Mouse (Mus musculus) MEL (cell line): ENCODE data around the gene Dnah17. TPM values are rescaled to one million over a fixed set of nuclear protein-coding genes. Genes with fewer than 3 reads are reported as not detected.

Source experiments
- DNase-seq: peaks from one replicate; pipeline ENCODE4 v3.0.0; 2011; ENCODE audit warnings: low read depth, low spot score
- H3K27ac ChIP-seq: 2 replicates; pipeline ENCODE4 v1.5.1; 2012; ENCODE audit warnings: low read depth, mild to moderate bottlenecking, control low read depth, low read length, moderate library complexity; ENCODE audit not compliant: control insufficient read depth
- H3K27me3 ChIP-seq, 2 experiments: fragments of 150-350 bp in 1 of 2; sonication (generic) in 1 of 2; 2 replicates each; pipeline ENCODE4 v1.6.1; 2012; ENCODE audit warnings: low read length in 2 of 2, mild to moderate bottlenecking in 2 of 2, improper control_type of control experiment in 1 of 2, moderate library complexity in 1 of 2; ENCODE audit not compliant: insufficient read depth in 2 of 2, control insufficient read depth in 1 of 2
- H3K36me3 ChIP-seq, 2 experiments: 2 replicates each; pipeline ENCODE4 v1.6.1; 2012 to 2014; ENCODE audit warnings: low read length in 2 of 2, improper control_type of control experiment in 1 of 2, inconsistent platforms in 1 of 2, mild to moderate bottlenecking in 1 of 2; ENCODE audit not compliant: insufficient read depth in 2 of 2, control insufficient read depth in 1 of 2
- H3K4me1 ChIP-seq, 2 experiments: fragments of 150-350 bp in 1 of 2; sonication (generic) in 1 of 2; 2 replicates each; pipeline ENCODE4 v1.6.1; 2012; ENCODE audit warnings: low read length in 2 of 2, improper control_type of control experiment in 1 of 2, mild to moderate bottlenecking in 1 of 2; ENCODE audit not compliant: insufficient read depth in 2 of 2, control insufficient read depth in 1 of 2
- H3K4me3 ChIP-seq, 2 experiments: fragments of 150-350 bp in 1 of 2; sonication (generic) in 1 of 2; 2 replicates each; pipeline ENCODE4 v1.5.1; 2012; ENCODE audit warnings: low read depth in 2 of 2, low read length in 2 of 2, mild to moderate bottlenecking in 2 of 2, moderate library complexity in 2 of 2, control low read depth in 1 of 2, improper control_type of control experiment in 1 of 2; ENCODE audit not compliant: control insufficient read depth in 1 of 2, insufficient read depth in 1 of 2
- H3K79me2 ChIP-seq: 2 replicates; pipeline ENCODE4 v1.6.1; 2012; ENCODE audit warnings: mild to moderate bottlenecking, low read length, moderate library complexity; ENCODE audit not compliant: control insufficient read depth, poor library complexity, insufficient read depth
- H3K9ac ChIP-seq: 2 replicates; pipeline ENCODE4 v1.6.1; 2012; ENCODE audit warnings: low read depth, mild to moderate bottlenecking, control low read depth, low read length, moderate library complexity; ENCODE audit not compliant: control insufficient read depth, poor library complexity, severe bottlenecking
- H3K9me3 ChIP-seq: fragments of 150-350 bp; sonication (generic); replicated peaks from 2 replicates; pipeline ENCODE4 v1.6.1; 2012; ENCODE audit warnings: mild to moderate bottlenecking, low read length, improper control_type of control experiment, moderate library complexity; ENCODE audit not compliant: insufficient read depth
- BHLHE40 ChIP-seq: IDR thresholded peaks from 2 replicates; pipeline ENCODE4 v1.6.1; 2012; ENCODE audit warnings: low read depth, mild to moderate bottlenecking, inconsistent platforms, low read length, improper control_type of control experiment, borderline replicate concordance
- CHD1 ChIP-seq: IDR thresholded peaks from 2 replicates; pipeline ENCODE4 v1.6.1; 2012; ENCODE audit warnings: low read depth, mild to moderate bottlenecking, inconsistent platforms, low read length, improper control_type of control experiment
- CHD2 ChIP-seq: IDR thresholded peaks from 2 replicates; pipeline ENCODE4 v1.6.1; 2011; ENCODE audit warnings: low read length, improper control_type of control experiment
- CTCF ChIP-seq, 3 experiments: IDR thresholded peaks in 2 of 3; conservative IDR thresholded peaks in 1 of 3; 2 replicates each; pipeline ENCODE4 v1.5.1; 2011 to 2012; ENCODE audit warnings: low read length in 3 of 3, low read depth in 2 of 3, mild to moderate bottlenecking in 2 of 3, improper control_type of control experiment in 1 of 3, inconsistent platforms in 1 of 3, mixed read lengths in 1 of 3, moderate library complexity in 1 of 3; ENCODE audit not compliant: control insufficient read depth in 1 of 3, insufficient read depth in 1 of 3, poor library complexity in 1 of 3, severe bottlenecking in 1 of 3
- E2F4 ChIP-seq: IDR thresholded peaks from 2 replicates; pipeline ENCODE4 v1.6.1; 2011; ENCODE audit warnings: low read depth, low read length, improper control_type of control experiment, borderline replicate concordance
- ELF1 ChIP-seq: IDR thresholded peaks from 2 replicates; pipeline ENCODE4 v1.6.1; 2014; ENCODE audit warnings: low read depth, mild to moderate bottlenecking, inconsistent platforms, low read length, improper control_type of control experiment, moderate library complexity
- EP300 ChIP-seq, 2 experiments: IDR thresholded peaks; 2 replicates each; pipeline ENCODE4 v1.6.1; 2011; ENCODE audit warnings: improper control_type of control experiment in 2 of 2, low read length in 2 of 2, low read depth in 1 of 2, mild to moderate bottlenecking in 1 of 2
- GABPA ChIP-seq: IDR thresholded peaks from 2 replicates; pipeline ENCODE4 v1.6.1; 2012; ENCODE audit warnings: low read depth, mild to moderate bottlenecking, inconsistent platforms, low read length, improper control_type of control experiment, moderate library complexity
- GATA1 ChIP-seq: IDR thresholded peaks from 2 replicates; pipeline ENCODE4 v1.6.1; 2011; ENCODE audit warnings: low read depth, low read length, improper control_type of control experiment
- JUND ChIP-seq: IDR thresholded peaks from 2 replicates; pipeline ENCODE4 v1.6.1; 2011; ENCODE audit warnings: low read depth, mild to moderate bottlenecking, improper control_type of control experiment, low read length
- MAX ChIP-seq: IDR thresholded peaks from 2 replicates; pipeline ENCODE4 v1.6.1; 2011; ENCODE audit warnings: low read length, improper control_type of control experiment
- MEF2A ChIP-seq: IDR thresholded peaks from 2 replicates; pipeline ENCODE4 v1.6.1; 2014; ENCODE audit warnings: low read depth, mild to moderate bottlenecking, inconsistent platforms, low read length, improper control_type of control experiment; ENCODE audit not compliant: poor library complexity, insufficient replicate concordance, severe bottlenecking; ENCODE audit errors: extremely low read depth
- MXI1 ChIP-seq: IDR thresholded peaks from 2 replicates; pipeline ENCODE4 v1.6.1; 2011; ENCODE audit warnings: mild to moderate bottlenecking, low read depth, low read length, improper control_type of control experiment
- MYC ChIP-seq: IDR thresholded peaks from 2 replicates; pipeline ENCODE4 v1.6.1; 2011; ENCODE audit warnings: low read depth, mild to moderate bottlenecking, low read length, improper control_type of control experiment, moderate library complexity
- POLR2A ChIP-seq, 2 experiments: IDR thresholded peaks; 2 replicates each; pipeline ENCODE4 v1.6.1; 2011 to 2012; ENCODE audit warnings: low read length in 2 of 2, mild to moderate bottlenecking in 2 of 2, control low read depth in 1 of 2, improper control_type of control experiment in 1 of 2, low read depth in 1 of 2, moderate library complexity in 1 of 2; ENCODE audit not compliant: control insufficient read depth in 1 of 2, insufficient read depth in 1 of 2, poor library complexity in 1 of 2
- POLR2AphosphoS2 ChIP-seq: IDR thresholded peaks from 2 replicates; pipeline ENCODE4 v1.6.1; 2011; ENCODE audit warnings: low read length, improper control_type of control experiment
- RAD21 ChIP-seq: IDR thresholded peaks from 2 replicates; pipeline ENCODE4 v1.6.1; 2011; ENCODE audit warnings: mild to moderate bottlenecking, low read depth, low read length, improper control_type of control experiment
- RCOR1 ChIP-seq: IDR thresholded peaks from 2 replicates; pipeline ENCODE4 v1.6.1; 2012; ENCODE audit warnings: low read depth, mild to moderate bottlenecking, inconsistent platforms, low read length, improper control_type of control experiment
- SIN3A ChIP-seq: IDR thresholded peaks from 2 replicates; pipeline ENCODE4 v1.6.1; 2012; ENCODE audit warnings: low read length, improper control_type of control experiment, inconsistent platforms
- SMC3 ChIP-seq: IDR thresholded peaks from 2 replicates; pipeline ENCODE4 v1.6.1; 2011; ENCODE audit warnings: low read depth, low read length, improper control_type of control experiment
- TAL1 ChIP-seq: IDR thresholded peaks from 2 replicates; pipeline ENCODE4 v1.6.1; 2012; ENCODE audit warnings: mild to moderate bottlenecking, inconsistent platforms, low read length, moderate library complexity, mixed read lengths
- TCF12 ChIP-seq: IDR thresholded peaks from 2 replicates; pipeline ENCODE4 v1.6.1; 2014; ENCODE audit warnings: low read depth, mild to moderate bottlenecking, inconsistent platforms, low read length, improper control_type of control experiment, moderate library complexity
- USF1 ChIP-seq: IDR thresholded peaks from 2 replicates; pipeline ENCODE4 v1.6.1; 2014; ENCODE audit warnings: low read depth, mild to moderate bottlenecking, inconsistent platforms, low read length, improper control_type of control experiment, moderate library complexity
- ZC3H11A ChIP-seq: IDR thresholded peaks from 2 replicates; pipeline ENCODE4 v1.6.1; 2012; ENCODE audit warnings: low read depth, mild to moderate bottlenecking, inconsistent platforms, low read length, improper control_type of control experiment
- ZKSCAN1 ChIP-seq: IDR thresholded peaks from 2 replicates; pipeline ENCODE4 v1.6.1; 2012; ENCODE audit warnings: low read depth, mild to moderate bottlenecking, inconsistent platforms, low read length, improper control_type of control experiment, moderate library complexity
- ZMIZ1 ChIP-seq: IDR thresholded peaks from 2 replicates; pipeline ENCODE4 v1.6.1; 2012; ENCODE audit warnings: low read depth, mild to moderate bottlenecking, inconsistent platforms, low read length, improper control_type of control experiment, moderate library complexity
- ZNF384 ChIP-seq: IDR thresholded peaks from 2 replicates; pipeline ENCODE4 v1.6.1; 2012; ENCODE audit warnings: low read depth, mild to moderate bottlenecking, inconsistent platforms, low read length, improper control_type of control experiment
- polyA plus RNA-seq, 2 experiments: library from polyadenylated mRNA; stranded (reverse) in 1 of 2; unstranded in 1 of 2; fragments of >175 nt in 1 of 2; fragments of >200 nt in 1 of 2; gene quantifications; 2 replicates each; pipeline versions ENCODE4 v1.2.1 to v1.2.4; 2012; ENCODE audit warnings: low replicate concordance in 2 of 2, low read depth in 1 of 2; ENCODE audit not compliant: insufficient read length in 2 of 2, insufficient read depth in 1 of 2, missing spikeins in 1 of 2
- total RNA-seq: library from RNA; depleted of rRNA; stranded (reverse); fragments of 300-350 nt; gene quantifications from 2 replicates; pipeline ENCODE4 v1.2.3, GENCODE M21; 2012

Dnah17 gene
- total and polyA plus RNA-seq, 3 experiments = 0.04 to 0.21 TPM; not detected in 1

GRCm38 (mm10) chr11:117998356-117998755 lies 132.1 kb downstream of the Dnah17 start:
- Histone ChIP-seq H3K9ac (no peak overlapping the region), H3K36me3 (peaks cover 15 to 19% of the 10 kb centered on the region in 2 experiments), H3K4me1 (peaks cover 13 to 23% of the 10 kb centered on the region in 2 experiments), H3K9me3 (no peaks in the 10 kb centered on the region), H3K79me2 (peaks cover 31% of the 10 kb centered on the region), H3K27me3 (no peaks in the 10 kb centered on the region), H3K4me3 (no peak overlapping the region), H3K27ac (no peak overlapping the region)
- TF ChIP-seq RCOR1 (no peak), CHD1 (no peak), SMC3 (no peak), SIN3A (no peak), POLR2AphosphoS2 (no peak), ELF1 (no peak), TAL1 (no peak), MAX (no peak), JUND (no peak), TCF12 (no peak)
- DNase-seq = no peak

GRCm38 (mm10) chr11:117997085-117997484 lies 133.3 kb downstream of the Dnah17 start:
- no peaks in the 10 kb centered on the region for H3K27me3 ChIP-seq
- H3K9ac ChIP-seq = no peak overlapping the region
- no peak overlapping the region for H3K4me3 ChIP-seq
- H3K79me2 ChIP-seq = peaks cover 44% of the 10 kb centered on the region
- no peak overlapping the region for H3K27ac ChIP-seq
- H3K9me3 ChIP-seq = no peaks in the 10 kb centered on the region
- TF ChIP-seq JUND = no peak
- TF ChIP-seq RAD21 = no peak
- TF ChIP-seq ZNF384 = no peak
- TF ChIP-seq GATA1 = no peak
- TF ChIP-seq CHD2 = no peak
- TF ChIP-seq, all 39 proteins: peak for 0
- H3K4me1 ChIP-seq = peaks cover 13 to 33% of the 10 kb centered on the region in 2 experiments
- no peak for DNase-seq
- peaks cover 9 to 24% of the 10 kb centered on the region in 2 experiments for H3K36me3 ChIP-seq

GRCm38 (mm10) chr11:117996066-117996465 lies 134.4 kb downstream of the Dnah17 start:
- peaks cover 7 to 37% of the 10 kb centered on the region in 2 experiments for H3K4me1 ChIP-seq
- H3K9ac ChIP-seq = no peak overlapping the region
- no peaks in the 10 kb centered on the region for H3K27me3 ChIP-seq
- peaks cover 54% of the 10 kb centered on the region for H3K79me2 ChIP-seq
- H3K9me3 ChIP-seq = no peaks in the 10 kb centered on the region
- H3K27ac ChIP-seq = no peak overlapping the region
- no peak for DNase-seq
- TF ChIP-seq CHD2 = no peak
- no peak for TF ChIP-seq ZKSCAN1
- no peak for TF ChIP-seq E2F4
- no peak for TF ChIP-seq USF1
- no peak for TF ChIP-seq CTCF (IDR thresholded peaks at IDR 0.05 in 2 of 3, conservative IDR thresholded peaks at IDR 0.05 in 1 of 3; ENCODE audit: control insufficient read depth in 1 of 3, insufficient read depth in 1 of 3, low read depth in 2 of 3, low read length in 3 of 3, poor library complexity in 1 of 3, severe bottlenecking in 1 of 3)
- no peak for TF ChIP-seq CHD1
- no peak for TF ChIP-seq GABPA
- no peak for TF ChIP-seq POLR2A (IDR thresholded peaks at IDR 0.05; ENCODE audit: control insufficient read depth in 1 of 2, insufficient read depth in 1 of 2, low read depth in 1 of 2, low read length in 2 of 2, poor library complexity in 1 of 2)
- no peak for TF ChIP-seq TCF12
- no peak for TF ChIP-seq ZC3H11A
- no peak for TF ChIP-seq TAL1
- no peak for TF ChIP-seq MYC
- no peak for TF ChIP-seq ZMIZ1
- no peak for TF ChIP-seq GATA1
- no peak for TF ChIP-seq MXI1
- TF ChIP-seq JUND = no peak
- no peak for TF ChIP-seq MEF2A
- TF ChIP-seq BHLHE40 = no peak
- TF ChIP-seq ELF1 = no peak
- no peak for TF ChIP-seq EP300 (IDR thresholded peaks at IDR 0.05; ENCODE audit: low read depth in 1 of 2, low read length in 2 of 2)
- no peak overlapping the region for H3K4me3 ChIP-seq
- H3K36me3 ChIP-seq = peaks cover under 1 to 27% of the 10 kb centered on the region in 2 experiments
